Mouse (Mus musculus) Muller cell, postnatal 12 days (primary cell): ENCODE data around the gene Olfr545.
"Not testable (repeated sequence)": the region's sequence is repeated elsewhere in the genome, so short reads cannot be mapped to it uniquely, and the experiment has no call there.

Experiments used
- DNase-seq: peaks from one replicate; pipeline ENCODE4 v3.0.0-alpha.2; 2015; ENCODE audit errors: inconsistent ontology term

Gene Olfr545

GRCm38 (mm10) chr7:102499473-102499872 is at the start of gene Olfr545:
Gene Olfr545, minus strand, starts transcription at chr7:102499573.
- no peak for DNase-seq

DNA sequence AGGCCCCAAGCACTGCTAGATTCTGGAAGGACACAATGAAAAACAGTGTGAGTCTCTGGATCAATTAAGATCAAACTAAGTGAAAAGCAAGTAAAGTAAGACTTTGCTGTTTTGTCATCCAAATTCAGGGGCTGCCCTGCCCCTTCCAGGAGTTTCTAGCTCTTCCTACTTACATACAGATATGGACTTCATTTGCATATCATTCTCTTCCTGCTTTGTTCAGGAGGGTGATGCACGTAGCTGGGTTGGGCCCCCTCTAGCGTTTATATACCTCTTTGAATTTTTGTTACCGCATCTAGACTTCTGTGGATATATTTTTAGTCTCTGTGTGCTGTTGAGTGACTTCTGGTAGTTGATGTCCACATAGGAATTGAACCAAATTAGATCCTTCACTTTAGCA is 41.9 kb upstream of the Olfr545 start:
- no peak for DNase-seq

DNA sequence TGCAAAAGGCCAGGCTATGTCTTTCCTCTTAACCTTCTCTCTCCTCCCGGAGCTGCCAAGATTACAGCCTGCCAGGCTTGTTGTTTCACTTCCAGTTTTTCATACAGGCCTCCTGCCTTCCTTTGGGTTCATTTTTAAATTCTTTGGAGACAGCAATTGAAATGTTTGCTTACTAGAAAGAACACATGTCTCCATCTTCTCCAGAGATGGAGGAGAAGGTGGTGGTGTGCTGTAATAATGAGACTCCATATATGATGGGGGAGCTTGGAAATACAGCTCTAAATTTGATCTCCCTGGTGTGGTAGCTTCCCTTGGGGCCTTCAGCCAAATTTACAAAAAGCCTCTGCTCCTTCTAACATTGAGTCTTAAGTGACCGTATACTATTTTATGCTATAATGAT is 41.2 kb upstream of the Olfr545 start, which contains the start of gene Olfr548-ps1:
Gene Olfr548-ps1 (plus strand): TSS at position 301 of the 400 bp plus-strand sequence.
- DNase-seq: no peak

- no peak for DNase-seq
Observed at GRCm38 (mm10) chr7:102534449-102534848, 35.1 kb upstream of the Olfr545 start, which contains the start of gene Olfr547. Gene Olfr547, plus strand, starts transcription at chr7:102534749.

DNA sequence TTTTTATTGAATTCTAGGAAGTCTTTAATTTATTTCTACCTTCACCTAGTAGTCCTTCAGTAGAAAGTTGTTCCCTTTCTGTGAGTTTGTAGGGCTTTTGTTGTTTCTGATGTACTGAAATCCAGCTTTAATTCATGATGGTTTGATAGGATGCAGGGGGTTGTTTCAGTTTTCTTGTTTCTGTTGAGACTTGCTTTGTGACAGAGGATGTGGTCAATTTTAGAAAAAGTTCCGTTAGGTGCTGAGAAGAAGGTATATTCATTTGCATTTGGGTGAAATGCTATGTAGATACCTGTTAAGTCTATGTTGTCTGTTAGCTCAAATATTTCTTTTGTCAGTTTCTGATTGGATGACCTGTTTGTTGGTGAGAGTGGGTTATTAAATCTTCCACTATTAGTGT is 29.7 kb upstream of the Olfr545 start:
- DNase-seq: no peak

- no peak for DNase-seq
Observed at GRCm38 (mm10) chr7:102517051-102517335, 17.6 kb upstream of the Olfr545 start.

- peak; percentile 65 for DNase-seq
Observed at GRCm38 (mm10) chr7:102516261-102517050, 17.1 kb upstream of the Olfr545 start.

GRCm38 (mm10) chr7:102514144-102514543 is 14.8 kb upstream of the Olfr545 start:
- no peak for DNase-seq

- DNase-seq: peak; percentile 89
Observed at GRCm38 (mm10) chr7:102512814-102513435, 13.6 kb upstream of the Olfr545 start.

DNA sequence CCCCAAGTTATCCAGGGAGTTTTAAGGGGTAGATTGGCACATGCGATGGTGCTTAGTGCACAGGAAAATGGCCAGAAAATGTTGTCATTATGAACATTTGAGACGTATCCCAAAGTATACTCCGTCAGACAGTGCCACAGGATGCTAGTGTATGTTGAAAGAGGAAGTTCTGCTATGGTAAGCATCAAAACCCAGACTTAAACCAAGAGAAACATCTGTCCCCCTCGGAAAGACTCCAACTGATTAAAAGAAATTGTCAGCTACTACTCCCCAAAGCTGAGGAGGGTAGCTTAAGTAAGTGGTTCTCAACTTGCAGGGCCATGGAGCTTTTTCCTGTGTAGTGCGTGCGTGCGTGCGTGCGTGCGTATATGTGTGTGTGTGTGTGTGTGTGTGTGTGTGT is 12.6 kb upstream of the Olfr545 start:
- DNase-seq: no peak

GRCm38 (mm10) chr7:102509726-102510125 is 10.4 kb upstream of the Olfr545 start:
- DNase-seq: no peak

DNA sequence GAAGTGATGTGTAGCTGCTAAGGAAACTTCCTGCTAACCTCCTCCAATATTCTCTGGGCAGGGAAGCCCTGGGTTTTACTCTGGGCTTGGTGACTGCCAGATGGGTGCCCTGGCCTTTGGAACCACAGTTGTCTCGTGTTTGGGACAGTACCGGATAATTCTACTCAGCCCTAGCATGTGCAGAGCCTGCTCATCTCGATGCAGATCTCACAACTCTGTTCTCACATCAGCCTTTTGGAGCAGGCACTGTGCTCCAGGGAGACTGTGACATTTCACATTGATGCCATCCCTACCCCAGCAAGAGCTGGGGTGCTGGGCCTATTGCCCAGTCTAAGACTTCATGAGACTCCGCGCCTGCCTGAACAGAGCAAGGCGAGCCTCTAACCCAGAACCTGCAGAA is 9.3 kb upstream of the Olfr545 start:
- DNase-seq: no peak

DNA sequence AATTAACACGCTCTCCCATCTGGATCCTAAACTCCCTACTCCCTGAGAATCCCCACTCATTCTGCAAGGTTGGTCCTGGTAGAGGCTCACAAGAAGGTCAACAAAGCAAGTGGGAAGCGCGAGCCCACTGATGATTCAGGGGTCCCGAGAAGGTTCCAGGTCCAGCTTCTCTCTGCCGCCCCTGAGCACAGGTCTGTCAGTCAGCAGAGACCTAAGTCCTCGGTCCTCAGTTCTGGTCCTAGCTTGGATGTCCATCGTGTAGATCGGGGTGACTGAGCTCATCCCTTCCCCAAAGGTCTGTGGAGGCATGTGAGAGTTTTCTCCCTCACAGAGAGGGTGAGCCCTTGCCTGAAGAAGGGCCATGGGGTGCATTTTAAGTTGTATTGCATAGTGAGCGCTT is 8.7 kb upstream of the Olfr545 start:
- no peak for DNase-seq

DNA sequence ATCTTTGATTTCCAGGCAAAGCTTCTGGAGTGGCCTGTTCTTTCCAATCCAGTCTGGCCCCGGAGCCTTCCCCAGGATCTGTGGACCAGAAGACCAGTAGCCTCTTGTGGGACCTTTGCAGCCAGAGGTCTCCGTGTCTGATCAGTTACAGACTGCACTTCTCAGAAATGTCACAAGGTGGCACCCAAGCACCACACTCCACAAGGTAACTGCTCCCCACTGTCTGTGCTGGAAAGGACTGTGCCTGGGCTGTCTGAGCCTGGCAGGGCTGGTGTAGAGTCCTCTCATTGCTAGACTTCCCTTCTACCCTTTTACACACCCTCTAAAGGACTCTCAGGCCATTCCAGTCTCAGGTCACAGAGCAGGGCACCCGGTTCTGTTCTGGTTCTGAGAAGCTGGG is 7.5 kb upstream of the Olfr545 start:
- DNase-seq: peak; percentile 69

GRCm38 (mm10) chr7:102501986-102502385 is 2.6 kb upstream of the Olfr545 start:
- DNase-seq: no peak

DNA sequence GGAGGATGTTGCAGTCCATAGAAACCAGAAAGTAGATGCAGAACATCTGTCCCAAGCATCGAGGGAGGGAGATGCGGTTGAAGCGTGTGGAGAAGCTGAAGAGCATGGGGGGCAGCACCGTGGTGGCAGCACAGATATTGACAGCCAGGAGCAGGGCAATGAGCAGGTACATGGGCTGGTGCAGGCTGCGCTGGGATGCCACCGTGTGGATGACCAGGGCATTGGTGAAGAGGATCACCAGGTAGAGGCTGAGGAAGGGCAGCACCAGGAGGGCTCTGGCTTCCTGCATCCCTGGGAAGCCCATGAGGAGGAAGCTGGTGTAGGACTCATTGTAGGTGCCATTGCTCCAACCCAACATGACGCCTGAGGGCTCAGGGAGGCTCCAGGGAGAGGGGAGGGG is 5.0 kb downstream of the Olfr545 start:
- not testable (repeated sequence) for DNase-seq

DNA sequence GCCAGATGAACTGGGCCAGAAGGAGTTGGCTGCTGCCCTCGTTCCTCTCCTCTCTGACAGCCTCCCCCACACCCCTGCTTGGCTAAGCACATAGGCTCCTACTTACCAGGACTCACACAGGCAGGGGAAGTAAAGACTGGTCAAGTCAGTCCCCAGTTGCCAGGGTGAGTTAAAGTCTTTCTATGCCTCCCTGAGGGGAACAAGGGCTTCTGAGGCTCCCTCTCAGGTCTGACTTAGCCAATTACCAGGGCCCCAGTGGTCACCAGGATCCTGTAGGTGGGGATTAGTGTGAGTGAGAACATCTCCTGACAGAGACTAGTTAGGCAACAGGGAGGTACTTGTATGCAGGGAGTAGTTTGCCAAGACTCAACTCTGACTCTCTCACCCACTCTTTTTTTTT is 11.2 kb downstream of the Olfr545 start, which contains the start of gene Olfr544:
Gene Olfr544 (minus strand): TSS at position 153 of the 400 bp plus-strand sequence.
- DNase-seq: no peak

DNA sequence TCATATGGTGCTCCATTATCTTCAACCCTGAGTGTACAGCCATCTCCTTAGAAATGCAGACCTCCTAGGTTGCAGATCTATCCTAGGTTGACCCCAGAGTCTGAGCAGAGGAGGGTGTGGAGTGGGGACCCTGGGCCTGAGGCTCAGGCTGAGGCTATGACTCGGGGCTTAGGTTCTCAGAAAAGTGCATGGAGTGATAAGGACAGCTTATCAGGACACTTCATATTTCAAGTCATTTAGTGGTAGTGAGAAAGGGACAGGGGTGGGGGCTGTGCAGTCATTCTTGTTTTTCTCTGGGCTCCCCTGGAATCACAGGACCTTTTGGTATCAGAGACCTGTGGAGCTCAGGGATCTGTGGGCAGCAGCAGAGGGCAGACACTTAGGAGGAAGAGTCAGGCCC is 13.3 kb downstream of the Olfr545 start:
- no peak for DNase-seq

GRCm38 (mm10) chr7:102484766-102485165 is 14.6 kb downstream of the Olfr545 start:
- not testable (repeated sequence) for DNase-seq

DNA sequence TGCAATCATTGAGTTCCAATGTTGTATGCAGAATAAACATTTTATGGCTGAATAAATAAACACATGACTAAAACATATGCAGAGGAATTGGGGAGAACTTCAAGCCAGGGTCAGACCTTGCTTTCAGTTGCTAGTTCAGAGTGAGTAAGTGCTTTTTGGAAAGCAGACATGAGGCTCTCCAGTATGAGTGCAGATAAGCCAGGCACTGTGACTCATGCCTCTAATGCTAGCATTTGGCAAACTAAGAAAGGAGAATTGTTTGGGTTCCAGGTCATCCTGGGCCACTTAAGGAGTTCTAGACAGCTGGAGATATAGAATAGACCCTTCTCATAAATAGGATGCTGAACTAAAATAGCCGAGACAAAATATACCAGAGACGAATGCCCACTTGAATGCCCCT is 15.7 kb downstream of the Olfr545 start:
- peak; percentile 19 for DNase-seq

GRCm38 (mm10) chr7:102481579-102481978 is 17.8 kb downstream of the Olfr545 start, which contains the start of gene Olfr543:
Gene Olfr543, minus strand, starts transcription at chr7:102481679.
- DNase-seq: no peak

- no peak for DNase-seq
Observed at GRCm38 (mm10) chr7:102480821-102481220, 18.6 kb downstream of the Olfr545 start.
